Mouse (Mus musculus) heart, postnatal 0 days (tissue): ENCODE measurements around the gene Tmem270. TPM values are rescaled to one million over a fixed set of nuclear protein-coding genes. Genes with fewer than 3 reads are reported as not detected.

Source experiments
- ATAC-seq: fragments of 200-750 bp; cut with Nextera tagmentation; 2 replicates; pipeline ENCODE4 v1.8.0; 2017; ENCODE audit warnings: low read depth, moderate number of reproducible peaks, moderate library complexity; ENCODE audit not compliant: insufficient read depth
- DNase-seq: peaks from one replicate; pipeline ENCODE4 v3.0.0-alpha.2; 2016; ENCODE audit warnings: low spot score
- H3K27ac ChIP-seq: fragments of 300-500 bp; sonication (generic); 2 replicates; pipeline ENCODE4 v1.5.1; 2014; ENCODE audit warnings: low read depth, mild to moderate bottlenecking
- H3K27me3 ChIP-seq: fragments of 300-500 bp; sonication (generic); 2 replicates; pipeline ENCODE4 v1.6.1; 2014; ENCODE audit warnings: low read length, mixed read lengths; ENCODE audit not compliant: control insufficient read depth, insufficient read depth
- H3K36me3 ChIP-seq: fragments of 300-500 bp; sonication (generic); replicated peaks from 2 replicates; pipeline ENCODE4 v1.6.1; 2014; ENCODE audit warnings: low read length, mixed read lengths; ENCODE audit not compliant: control insufficient read depth, insufficient read depth
- H3K4me1 ChIP-seq: fragments of 300-500 bp; sonication (generic); 2 replicates; pipeline ENCODE4 v1.6.1; 2014; ENCODE audit warnings: antibody characterized with exemption; ENCODE audit not compliant: control insufficient read depth, insufficient read depth
- H3K4me2 ChIP-seq: fragments of 300-500 bp; sonication (generic); 2 replicates; pipeline ENCODE4 v1.6.1; 2014; ENCODE audit warnings: low read depth, mild to moderate bottlenecking, low read length, moderate library complexity
- H3K4me3 ChIP-seq: fragments of 300-500 bp; sonication (generic); 2 replicates; pipeline ENCODE4 v1.5.1; 2014; ENCODE audit warnings: low read depth, low read length
- H3K9ac ChIP-seq: fragments of 300-500 bp; sonication (generic); replicated peaks from 2 replicates; pipeline ENCODE4 v1.6.1; 2014; ENCODE audit warnings: low read depth, low read length, mixed read lengths
- H3K9me3 ChIP-seq: fragments of 300-500 bp; sonication (generic); replicated peaks from 2 replicates; pipeline ENCODE4 v1.6.1; 2016; ENCODE audit warnings: low read length; ENCODE audit not compliant: control insufficient read depth
- CTCF ChIP-seq: IDR thresholded peaks from 2 replicates; pipeline ENCODE4 v1.5.1; 2016; ENCODE audit warnings: antibody characterized with exemption, control low read depth, low read depth
- EP300 ChIP-seq: IDR thresholded peaks from 2 replicates; pipeline ENCODE4 v1.6.1; 2016; ENCODE audit warnings: antibody characterized with exemption, low read depth
- WGBS: fragments of 180-500 bp; shearing (Covaris S2); extraction: QIAGEN DNeasy Blood & Tissue Kit; methylation state at CpG from one replicate; pipeline ENCODE4 v1.1.7; 2014; 5-methylcytosine and 5-hydroxymethylcytosine counted together
- polyA plus RNA-seq: library from polyadenylated mRNA; unstranded; fragments of >200 nt; fragmentation: Nextera tagmentation; extraction: Ambion mirVana; gene quantifications from 2 replicates; pipeline ENCODE4 v1.2.1, GENCODE M21; 2015
- total RNA-seq: library from RNA; depleted of rRNA; stranded (reverse); fragments of >200 nt; gene quantifications from 2 replicates; pipeline ENCODE4 v1.2.3, GENCODE M21; 2014; ENCODE audit warnings: low replicate concordance

Gene Tmem270
- total and polyA plus RNA-seq, 2 experiments from 2014 or later: not detected

- TF ChIP-seq EP300: no peak
- no peak for TF ChIP-seq CTCF
- ATAC-seq (0 out of 2 replicates have a peak, but pooled peaks have one; percentile 46), DNase-seq (no peak)
- WGBS: 42% methylated on average over 3 of the region's 3 CpGs
- Histone ChIP-seq H3K27ac (no peak overlapping the region), H3K9me3 (0 out of 2 replicates have a peak, but pooled peaks cover 6% of the 10 kb centered on the region), H3K4me2 (no peak overlapping the region), H3K4me1 (no peaks in the 10 kb centered on the region), H3K9ac (no peak overlapping the region), H3K36me3 (no peaks in the 10 kb centered on the region), H3K27me3 (no peaks in the 10 kb centered on the region), H3K4me3 (no peak overlapping the region)
Observed at GRCm38 (mm10) chr5:134883077-134883476, 23.5 kb downstream of the Tmem270 start.

- TF ChIP-seq CTCF (no peak), EP300 (no peak)
- H3K4me1 ChIP-seq: no peaks in the 10 kb centered on the region
- ATAC-seq (no peak), DNase-seq (no peak)
- H3K9ac ChIP-seq: no peak overlapping the region
- H3K4me2 ChIP-seq: no peak overlapping the region
- no peaks in the 10 kb centered on the region for H3K27me3 ChIP-seq
- no peak overlapping the region for H3K27ac ChIP-seq
- 48% methylated on average over 10 of the region's 10 CpGs for WGBS
- no peak overlapping the region for H3K4me3 ChIP-seq
- 0 out of 2 replicates have a peak, but pooled peaks cover 6% of the 10 kb centered on the region for H3K9me3 ChIP-seq
- H3K36me3 ChIP-seq: no peaks in the 10 kb centered on the region
Observed at GRCm38 (mm10) chr5:134876801-134877200, 29.7 kb downstream of the Tmem270 start.

- ATAC-seq: no peak
- Histone ChIP-seq H3K4me1 (no peaks in the 10 kb centered on the region), H3K36me3 (no peaks in the 10 kb centered on the region), H3K9me3 (0 out of 2 replicates have a peak, but pooled peaks cover under 1% of the 10 kb centered on the region), H3K4me3 (no peak overlapping the region), H3K4me2 (no peak overlapping the region), H3K27me3 (no peaks in the 10 kb centered on the region), H3K9ac (no peak overlapping the region), H3K27ac (no peak overlapping the region)
- no peak for TF ChIP-seq CTCF
- no peak for TF ChIP-seq EP300
- 86% methylated on average over 5 of the region's 5 CpGs for WGBS
- no peak for DNase-seq
Observed at GRCm38 (mm10) chr5:134875245-134875644, 31.3 kb downstream of the Tmem270 start.

- no peak overlapping the region for H3K9ac ChIP-seq
Observed at GRCm38 (mm10) chr5:134873956-134874879, 32.3 kb downstream of the Tmem270 start.

GRCm38 (mm10) chr5:134873034-134873433 lies 33.5 kb downstream of the Tmem270 start:
- no peaks in the 10 kb centered on the region for H3K4me1 ChIP-seq
- DNase-seq (no peak), ATAC-seq (no peak)
- H3K4me2 ChIP-seq: no peak overlapping the region
- no peak for TF ChIP-seq CTCF
- TF ChIP-seq EP300: no peak
- no peaks in the 10 kb centered on the region for H3K9me3 ChIP-seq
- no peak overlapping the region for H3K9ac ChIP-seq
- H3K27me3 ChIP-seq: no peaks in the 10 kb centered on the region
- 84% methylated on average over 8 of the region's 8 CpGs for WGBS
- H3K4me3 ChIP-seq: no peak overlapping the region
- no peak overlapping the region for H3K27ac ChIP-seq
- H3K36me3 ChIP-seq: no peaks in the 10 kb centered on the region

More at GRCm38 (mm10) chr5:134873956-134874879, 32.3 kb downstream of the Tmem270 start:
- Histone ChIP-seq H3K4me1 (no peaks in the 10 kb centered on the region), H3K36me3 (no peaks in the 10 kb centered on the region), H3K4me3 (no peak overlapping the region), H3K4me2 (no peak overlapping the region), H3K27me3 (no peaks in the 10 kb centered on the region), H3K27ac (peak overlapping the region; percentile 22; the same call in 1 of the 2 replicates), H3K9me3 (no peaks in the 10 kb centered on the region)
- ATAC-seq (peak; percentile 60), DNase-seq (no peak)
- 51% methylated on average over 21 of the region's 21 CpGs for WGBS
- TF ChIP-seq CTCF: no peak
- TF ChIP-seq EP300: 0 out of 2 replicates have a peak, but pooled peaks have one; percentile 17
